Mouse (Mus musculus) lung, postnatal 0 days (tissue): ENCODE results near the gene Sema4a.

Source experiments
- CTCF ChIP-seq: IDR thresholded peaks from 2 replicates; pipeline ENCODE4 v1.5.1; 2016; ENCODE audit warnings: antibody characterized with exemption, mild to moderate bottlenecking
- EP300 ChIP-seq: IDR thresholded peaks from 2 replicates; pipeline ENCODE4 v1.6.1; 2016; ENCODE audit warnings: antibody characterized with exemption, mild to moderate bottlenecking, control low read depth

DNA sequence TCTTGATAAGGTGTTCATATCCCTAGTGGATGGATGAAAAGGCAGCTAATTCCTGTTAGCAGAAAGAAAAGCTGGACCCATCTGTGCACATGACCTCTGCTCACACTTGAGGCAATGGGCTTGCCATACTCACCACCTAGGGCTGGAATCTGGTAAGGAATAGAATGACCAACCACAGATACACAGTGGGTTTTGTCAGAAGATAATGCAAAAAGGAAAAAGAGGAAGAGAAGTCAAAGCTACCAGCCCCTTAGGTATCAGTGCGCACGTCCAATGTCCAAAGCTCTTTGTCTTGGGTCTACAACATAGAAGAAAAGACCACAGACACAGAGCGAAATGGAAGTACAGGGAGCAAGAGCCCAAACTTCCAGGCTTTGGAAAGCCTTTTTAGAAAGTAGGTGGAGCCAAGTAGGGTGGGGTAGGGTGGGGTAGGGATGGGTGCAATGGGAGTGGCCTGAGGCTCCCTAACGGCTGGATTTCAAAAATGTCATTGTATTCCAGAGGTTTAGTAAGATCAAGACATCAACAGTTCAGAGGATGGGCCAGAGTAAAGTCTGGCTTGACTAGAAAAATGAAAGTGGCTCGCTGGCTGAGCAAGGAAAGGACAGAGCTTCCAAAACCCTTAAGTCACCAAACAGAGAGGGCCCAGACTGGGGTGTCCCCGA is 40.5 kb upstream of the Sema4a start:
- TF ChIP-seq EP300 (no peak), CTCF (no peak)
